Mouse (Mus musculus) liver, embryonic 11.5 days (tissue): Measurements from ENCODE around the gene Doc2a. TPM values are rescaled to one million over a fixed set of nuclear protein-coding genes. Genes with fewer than 3 reads are reported as not detected.

ENCODE experiments used
- ATAC-seq: fragments of 200-750 bp; cut with Nextera tagmentation; replicated peaks from 2 replicates; pipeline ENCODE4 v1.8.0; 2017; ENCODE audit warnings: moderate number of reproducible peaks, mild to moderate bottlenecking, moderate TSS enrichment, moderate library complexity; ENCODE audit not compliant: low FRiP score
- DNase-seq: peaks from one replicate; pipeline ENCODE4 v3.0.0-alpha.2; 2017; ENCODE audit warnings: low spot score
- H3K27ac ChIP-seq: fragments of 300-500 bp; sonication (generic); 2 replicates; pipeline ENCODE4 v1.5.1; 2014; ENCODE audit warnings: mild to moderate bottlenecking, low read depth, low read length, control low read depth
- H3K27me3 ChIP-seq: fragments of 300-500 bp; sonication (generic); replicated peaks from 2 replicates; pipeline ENCODE4 v1.6.1; 2014; ENCODE audit warnings: low read length, mixed read lengths; ENCODE audit not compliant: control insufficient read depth, insufficient read depth
- H3K36me3 ChIP-seq: fragments of 300-500 bp; sonication (generic); 2 replicates; pipeline ENCODE4 v1.6.1; 2014; ENCODE audit warnings: mild to moderate bottlenecking, low read length, moderate library complexity, mixed read lengths; ENCODE audit not compliant: control insufficient read depth, insufficient read depth
- H3K4me1 ChIP-seq: fragments of 300-500 bp; sonication (generic); replicated peaks from 2 replicates; pipeline ENCODE4 v1.6.1; 2014; ENCODE audit warnings: low read length, mixed read lengths; ENCODE audit not compliant: control insufficient read depth, insufficient read depth
- H3K4me2 ChIP-seq: fragments of 300-500 bp; sonication (generic); 2 replicates; pipeline ENCODE4 v1.6.1; 2014; ENCODE audit warnings: mild to moderate bottlenecking, control low read depth, moderate library complexity
- H3K4me3 ChIP-seq: fragments of 300-500 bp; sonication (generic); 2 replicates; pipeline ENCODE4 v1.5.1; 2014; ENCODE audit warnings: low read depth, low read length, control low read depth
- H3K9ac ChIP-seq: fragments of 300-500 bp; sonication (generic); 2 replicates; pipeline ENCODE4 v1.6.1; 2014; ENCODE audit warnings: low read depth, low read length, control low read depth
- H3K9me3 ChIP-seq: fragments of 300-500 bp; sonication (generic); 2 replicates; pipeline ENCODE4 v1.6.1; 2016; ENCODE audit warnings: low read length, inconsistent platforms, mixed read lengths; ENCODE audit not compliant: control insufficient read depth
- WGBS: fragments of 180-500 bp; shearing (Covaris S2); extraction: QIAGEN DNeasy Blood & Tissue Kit; methylation state at CpG from one replicate; pipeline ENCODE4 v1.1.7; 2014; 5-methylcytosine and 5-hydroxymethylcytosine counted together
- polyA plus RNA-seq: library from polyadenylated mRNA; unstranded; fragments of >200 nt; fragmentation: Nextera tagmentation; extraction: Ambion mirVana; gene quantifications from 2 replicates; pipeline ENCODE4 v1.2.1, GENCODE M21; 2014

Doc2a gene
- polyA plus RNA-seq: 0.52 and 1.6 TPM in 2 replicates

DNA sequence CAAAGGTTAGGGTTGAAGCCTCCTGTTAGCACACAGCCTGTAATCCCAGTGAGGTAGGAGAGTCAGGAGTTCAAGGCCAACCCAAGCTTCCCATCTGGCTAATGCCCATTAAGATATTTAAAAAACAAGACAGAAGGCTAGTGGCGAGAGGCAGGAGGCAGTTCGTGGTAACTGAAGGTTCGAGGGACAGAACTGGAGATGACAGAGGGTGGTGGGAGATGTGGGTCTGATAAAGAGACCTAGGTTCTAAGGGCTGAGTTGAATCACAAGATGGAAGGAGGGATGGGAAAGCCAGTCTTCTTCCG lies at the start of gene Doc2a:
Gene Doc2a, plus strand, starts transcription at position 301 of the 305 bp plus-strand sequence.
- ATAC-seq (no peak), DNase-seq (no peak)
- H3K36me3 ChIP-seq: peaks cover under 1% of the 10 kb centered on the region; the same call in 1 of the 2 replicates
- H3K4me3 ChIP-seq: peak within 1 kb of the TSS; percentile 47
- peak within 1 kb of the TSS; percentile 46; the same call in 1 of the 2 replicates for H3K9ac ChIP-seq
- 25% methylated on average over 4 of the region's 4 CpGs for WGBS
- H3K9me3 ChIP-seq: no peaks in the 10 kb centered on the region
- peaks cover 13% of the 10 kb centered on the region for H3K4me1 ChIP-seq
- H3K27me3 ChIP-seq: peaks cover 44% of the 10 kb centered on the region
- peak within 1 kb of the TSS; percentile 93 for H3K4me2 ChIP-seq
- H3K27ac ChIP-seq: no peak within 1 kb of the TSS

DNA sequence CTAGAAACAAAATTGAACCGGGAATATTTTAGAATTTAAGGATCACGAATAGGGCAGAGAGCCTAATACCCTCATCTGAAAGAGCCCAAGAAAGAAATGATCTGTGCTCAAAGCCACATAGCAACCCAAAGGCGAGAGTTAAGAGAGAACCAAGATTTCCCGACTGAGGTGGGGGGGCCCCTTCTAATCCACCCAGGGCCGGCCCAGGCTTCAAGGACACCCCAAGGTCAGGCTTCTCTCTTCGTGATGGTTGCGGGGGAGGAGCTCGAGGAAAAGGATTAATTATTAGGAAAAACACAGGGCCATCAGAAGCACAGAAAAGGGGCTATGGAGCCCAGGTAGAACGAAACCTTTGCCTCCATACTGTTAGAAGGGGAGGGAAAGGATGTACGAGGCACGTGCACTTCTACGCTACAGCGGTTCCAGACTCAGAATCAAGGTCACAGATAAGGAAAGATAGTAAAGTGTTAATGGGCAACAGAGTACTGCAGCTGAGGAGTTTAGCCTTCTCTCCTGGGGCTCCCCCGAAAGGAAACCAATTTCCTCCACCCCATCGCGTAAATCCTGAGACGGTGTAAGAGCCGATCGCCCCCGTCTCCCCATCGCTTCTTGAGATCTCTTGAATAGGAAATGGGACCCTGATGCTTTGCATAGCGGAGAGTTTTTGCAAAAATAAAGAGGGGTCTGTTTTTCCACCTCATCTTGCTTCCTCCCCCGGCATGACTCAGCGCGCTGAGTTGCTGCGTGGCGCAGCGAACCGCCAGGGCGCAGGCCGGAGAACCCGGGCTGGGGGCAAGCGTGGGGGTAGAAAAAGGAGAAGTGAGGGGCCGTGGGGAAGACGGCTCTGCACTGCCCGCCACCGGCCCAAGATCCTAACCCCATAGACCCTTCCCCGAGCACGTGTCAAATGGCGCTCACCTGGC lies 48.8 kb upstream of the Doc2a start:
- ATAC-seq (no peak), DNase-seq (no peak)
- peak overlapping the region; percentile 98 for H3K27ac ChIP-seq
- H3K4me2 ChIP-seq: peak overlapping the region; percentile 82
- peaks cover 50% of the 10 kb centered on the region for H3K4me1 ChIP-seq
- WGBS: 0% methylated on average over 40 of the region's 40 CpGs
- H3K4me3 ChIP-seq: peak overlapping the region; percentile 97
- H3K9me3 ChIP-seq: no peaks in the 10 kb centered on the region
- H3K27me3 ChIP-seq: no peaks in the 10 kb centered on the region
- peak overlapping the region; percentile 97 for H3K9ac ChIP-seq
- H3K36me3 ChIP-seq: peaks cover 30% of the 10 kb centered on the region

DNA sequence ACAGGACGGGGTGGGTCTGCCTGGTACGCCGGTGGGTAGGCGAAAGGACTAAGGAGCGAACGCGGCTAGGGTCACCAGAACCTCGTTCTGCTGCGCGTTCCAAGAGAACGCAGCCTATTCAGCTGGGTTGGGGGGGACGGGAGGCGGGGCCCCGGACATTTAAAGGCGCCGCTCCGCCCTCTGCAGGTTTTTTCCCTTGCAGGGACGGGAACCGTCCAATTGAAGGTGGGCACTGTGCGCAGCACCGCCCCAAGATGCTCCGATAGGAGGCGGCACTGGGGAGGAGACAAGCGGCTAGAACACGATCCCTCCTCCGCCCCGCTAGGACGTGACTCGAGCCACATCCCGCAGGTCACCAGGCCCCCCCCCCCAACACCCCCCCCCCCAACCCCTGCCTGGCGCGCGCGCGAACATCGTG lies 48.2 kb upstream of the Doc2a start:
- Histone ChIP-seq H3K4me1 (peaks cover 49% of the 10 kb centered on the region), H3K36me3 (peaks cover 30% of the 10 kb centered on the region), H3K27me3 (no peaks in the 10 kb centered on the region), H3K4me2 (peak overlapping the region; percentile 82), H3K27ac (peak overlapping the region; percentile 98), H3K9me3 (no peaks in the 10 kb centered on the region), H3K4me3 (peak overlapping the region; percentile 97), H3K9ac (peak overlapping the region; percentile 97)
- WGBS: under 1% methylated on average over 36 of the region's 36 CpGs
- DNase-seq: peak; percentile 93
- ATAC-seq: peak; percentile 93

DNA sequence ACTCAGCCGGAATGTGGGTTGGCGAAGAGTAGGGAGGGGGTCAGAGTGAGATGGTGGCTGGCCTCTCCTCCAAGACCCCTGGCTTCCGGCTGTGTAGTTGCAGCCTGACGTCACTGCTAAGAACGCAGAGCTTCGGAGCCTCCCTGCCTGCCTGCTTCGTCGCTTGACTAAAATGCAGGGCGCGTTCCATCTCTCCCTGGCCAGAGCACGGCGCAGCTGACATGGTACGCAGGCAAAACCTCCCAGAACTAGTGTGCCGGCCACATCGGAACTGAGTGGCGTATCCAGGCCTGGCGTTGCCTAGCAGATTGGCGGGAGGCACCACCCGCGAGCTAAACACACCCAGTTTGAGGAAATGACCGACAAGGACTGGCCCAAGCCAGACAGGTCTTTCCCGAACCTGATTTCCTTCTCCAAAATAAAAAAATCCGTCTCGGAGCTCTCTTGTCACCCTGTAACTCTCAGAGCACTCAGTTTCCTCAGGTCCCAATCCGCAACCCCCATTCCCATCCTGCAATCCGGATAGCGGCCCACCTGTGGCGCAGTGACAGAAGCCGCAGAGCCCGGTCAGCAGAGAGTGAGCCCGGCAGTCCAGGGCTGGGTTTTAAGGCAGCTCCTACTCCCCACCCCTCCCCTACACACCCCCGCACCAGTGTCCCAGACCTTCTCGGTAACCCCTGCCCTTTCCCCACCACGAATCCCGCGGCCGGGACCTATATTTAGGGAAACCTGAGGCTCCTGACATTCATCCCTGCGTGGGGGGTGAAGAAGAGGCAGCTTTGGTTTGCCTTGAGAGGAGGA lies 47.5 kb upstream of the Doc2a start:
- ATAC-seq (peak; percentile 76), DNase-seq (peak; percentile 83)
- Histone ChIP-seq H3K27ac (peak overlapping the region; percentile 95), H3K9me3 (no peaks in the 10 kb centered on the region), H3K36me3 (peaks cover 28% of the 10 kb centered on the region), H3K4me1 (peaks cover 44% of the 10 kb centered on the region), H3K4me3 (peak overlapping the region; percentile 97), H3K4me2 (peak overlapping the region; percentile 82), H3K9ac (peak overlapping the region; percentile 84), H3K27me3 (no peaks in the 10 kb centered on the region)
- 2% methylated on average over 38 of the region's 38 CpGs for WGBS

DNA sequence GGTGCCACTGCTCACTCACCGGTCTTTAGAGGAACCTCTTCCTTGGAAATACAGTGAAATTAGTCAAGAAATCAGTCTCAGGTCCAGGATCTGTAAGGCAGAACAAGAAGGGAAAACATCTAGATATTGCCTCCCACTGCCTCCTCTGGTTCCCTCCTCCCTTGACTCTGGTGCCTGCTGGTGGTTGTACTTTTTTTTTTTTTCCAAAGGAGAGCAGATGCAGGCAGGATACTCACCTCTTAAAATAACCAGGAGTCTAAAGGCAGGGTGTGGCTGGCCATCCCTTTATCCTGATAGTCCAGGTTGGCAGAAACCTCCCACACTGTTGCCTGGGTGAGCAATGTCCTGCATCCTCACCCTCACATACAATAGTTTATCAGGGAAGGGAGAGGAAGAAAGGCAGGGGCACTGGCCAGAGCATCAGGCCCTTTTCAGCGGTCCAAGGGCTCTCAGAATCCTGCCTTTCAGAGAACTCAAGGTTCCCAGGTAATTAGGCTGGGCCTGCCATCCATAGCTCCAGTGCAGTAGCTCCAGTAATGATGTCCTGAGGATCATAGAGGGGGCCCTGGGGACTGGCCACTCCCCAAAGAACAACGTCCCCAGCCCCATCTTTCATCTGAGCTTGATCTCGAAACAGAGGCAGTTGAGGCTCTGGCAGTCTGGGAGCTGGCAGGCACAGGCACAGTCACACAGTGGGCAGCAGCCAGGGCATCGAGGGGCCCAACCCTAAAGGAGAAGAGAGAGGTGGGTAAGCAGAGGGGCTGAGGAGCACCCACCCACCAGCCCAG lies 46.8 kb upstream of the Doc2a start:
- ATAC-seq: no peak
- Histone ChIP-seq H3K4me3 (peak overlapping the region; percentile 97), H3K9me3 (no peaks in the 10 kb centered on the region), H3K27me3 (no peaks in the 10 kb centered on the region), H3K9ac (peak overlapping the region; percentile 84), H3K4me1 (peaks cover 37% of the 10 kb centered on the region), H3K4me2 (peak overlapping the region; percentile 82), H3K36me3 (peaks cover 22% of the 10 kb centered on the region), H3K27ac (peak overlapping the region; percentile 95)
- WGBS: 57% methylated on average over 5 of the region's 5 CpGs
- DNase-seq: no peak

DNA sequence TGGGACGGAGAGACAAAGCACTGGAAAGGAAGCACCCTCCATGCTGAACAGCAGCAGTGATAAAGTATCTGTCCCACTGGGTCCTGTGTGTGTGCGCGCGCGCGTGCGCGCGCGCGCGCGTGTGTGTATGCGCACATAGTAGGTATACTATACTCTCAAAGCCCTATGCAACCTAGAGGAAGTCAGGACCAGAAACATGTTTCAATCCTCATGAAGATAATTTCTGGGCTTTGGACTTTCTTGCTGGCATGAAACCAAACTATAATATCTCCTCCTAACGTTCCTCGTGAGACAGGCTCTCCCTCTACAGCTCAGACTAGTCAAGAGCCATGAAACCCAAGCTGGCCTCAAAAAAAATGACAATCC lies 46.2 kb upstream of the Doc2a start:
- 90% methylated on average over 16 of the region's 16 CpGs for WGBS
- Histone ChIP-seq H3K4me1 (peaks cover 34% of the 10 kb centered on the region), H3K36me3 (peaks cover 17% of the 10 kb centered on the region), H3K4me3 (no peak overlapping the region), H3K27me3 (no peaks in the 10 kb centered on the region), H3K9ac (0 out of 2 replicates have a peak overlapping the region, but pooled peaks have one; percentile 12), H3K27ac (no peak overlapping the region), H3K9me3 (no peaks in the 10 kb centered on the region), H3K4me2 (no peak overlapping the region)
- DNase-seq (no peak), ATAC-seq (no peak)

DNA sequence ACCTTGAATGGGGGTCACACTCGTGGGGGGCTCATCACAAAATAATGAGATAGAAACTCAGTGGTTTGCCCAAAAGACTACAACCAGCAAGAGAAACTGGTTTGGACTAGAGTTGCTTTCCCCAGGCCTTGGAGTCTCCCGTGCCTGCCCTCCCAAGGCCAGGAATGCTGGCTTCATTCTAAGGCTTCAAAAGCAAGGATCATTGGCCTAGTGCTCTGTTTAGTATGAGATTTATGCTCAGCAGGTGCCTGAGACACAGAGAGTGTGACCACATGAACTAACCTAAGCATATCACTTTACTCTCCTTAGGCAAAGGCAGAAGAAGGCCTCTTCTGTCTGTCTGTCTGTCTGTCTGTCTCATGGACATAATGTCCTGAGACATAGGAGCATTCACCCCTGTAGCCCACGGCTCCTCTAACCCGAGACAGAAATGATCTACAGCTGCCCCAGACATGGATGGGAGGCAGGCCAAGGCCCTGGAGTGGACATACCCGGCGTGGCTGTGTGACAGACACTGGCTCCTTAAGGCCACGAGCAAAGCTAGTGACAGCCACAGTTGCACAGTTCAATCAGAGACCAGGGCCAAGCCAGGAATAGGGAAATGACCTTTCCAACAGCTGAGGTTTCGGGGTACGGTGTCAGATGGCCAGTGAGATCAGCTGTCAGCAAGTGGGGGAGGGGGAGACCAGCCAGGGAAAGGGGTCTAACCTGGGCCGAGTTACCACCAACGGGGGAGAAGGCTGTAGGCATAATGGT lies 44.9 kb upstream of the Doc2a start:
- H3K36me3 ChIP-seq: peaks cover 6% of the 10 kb centered on the region; the same call in 1 of the 2 replicates
- no peak overlapping the region for H3K27ac ChIP-seq
- H3K4me1 ChIP-seq: peaks cover 21% of the 10 kb centered on the region
- 80% methylated on average over 11 of the region's 11 CpGs for WGBS
- no peak overlapping the region for H3K4me3 ChIP-seq
- no peak overlapping the region for H3K9ac ChIP-seq
- DNase-seq (no peak), ATAC-seq (no peak)
- H3K27me3 ChIP-seq: no peaks in the 10 kb centered on the region
- no peaks in the 10 kb centered on the region for H3K9me3 ChIP-seq
- no peak overlapping the region for H3K4me2 ChIP-seq
